Mouse (Mus musculus) spleen, postnatal 36 days (tissue): ENCODE measurements around the gene Elk3.
"Not testable (repeated sequence)": the region's sequence is repeated elsewhere in the genome, so short reads cannot be mapped to it uniquely, and the experiment has no call there.

Source experiments
- DNase-seq, 2 experiments: peaks; one replicate each; pipeline ENCODE4 v3.0.0; 2022; ENCODE audit warnings: low spot score in 2 of 2, mixed read lengths in 1 of 2

The Elk3 gene

GRCm38 (mm10) chr10:93310721-93311411 is at the start of gene Elk3:
TSS of gene Elk3 (minus strand) at chr10:93311135.
- DNase-seq: peak; percentile 80

- DNase-seq: peak; percentile 31 to 44
These were observed 49.7 kb upstream of the Elk3 start for GRCm38 (mm10) chr10:93360623-93361022.

- DNase-seq: not testable (repeated sequence)
These were observed 49.3 kb upstream of the Elk3 start for GRCm38 (mm10) chr10:93360190-93360589.

GRCm38 (mm10) chr10:93359339-93359863 is 48.5 kb upstream of the Elk3 start:
- peak; percentile 33 to 54 for DNase-seq

- DNase-seq: no peak
These were observed 47.9 kb upstream of the Elk3 start for GRCm38 (mm10) chr10:93358878-93359277.

- DNase-seq: no peak
These were observed 46.2 kb upstream of the Elk3 start for GRCm38 (mm10) chr10:93357162-93357561.

GRCm38 (mm10) chr10:93356122-93356521 is 45.2 kb upstream of the Elk3 start:
- peak; percentile 65 to 66 for DNase-seq

- peak in 1 of 2 experiments; percentile 41 for DNase-seq
These were observed 44.5 kb upstream of the Elk3 start for GRCm38 (mm10) chr10:93355276-93355927.

GRCm38 (mm10) chr10:93353545-93354326 is 42.8 kb upstream of the Elk3 start:
- DNase-seq: peak; percentile 68 to 74

GRCm38 (mm10) chr10:93347918-93348505 is 37.1 kb upstream of the Elk3 start:
- no peak for DNase-seq

- peak in 1 of 2 experiments; percentile 26 for DNase-seq
These were observed 36.5 kb upstream of the Elk3 start for GRCm38 (mm10) chr10:93347387-93347786.

GRCm38 (mm10) chr10:93346208-93346936 is 35.4 kb upstream of the Elk3 start:
- no peak for DNase-seq

- peak in 1 of 2 experiments; percentile 40 for DNase-seq
These were observed 34.6 kb upstream of the Elk3 start for GRCm38 (mm10) chr10:93345497-93345896.

GRCm38 (mm10) chr10:93343469-93343868 is 32.5 kb upstream of the Elk3 start:
- DNase-seq: no peak

- no peak for DNase-seq
These were observed 32.1 kb upstream of the Elk3 start for GRCm38 (mm10) chr10:93342986-93343385.

- DNase-seq: no peak
These were observed 27.6 kb upstream of the Elk3 start for GRCm38 (mm10) chr10:93338526-93338925.

- peak; percentile 45 to 59 for DNase-seq
These were observed 25.6 kb upstream of the Elk3 start for GRCm38 (mm10) chr10:93336462-93336931.

GRCm38 (mm10) chr10:93335828-93336461 is 25.0 kb upstream of the Elk3 start:
- peak; percentile 41 to 52 for DNase-seq

- no peak for DNase-seq
These were observed 24.1 kb upstream of the Elk3 start for GRCm38 (mm10) chr10:93335001-93335400.

GRCm38 (mm10) chr10:93333239-93333638 is 22.3 kb upstream of the Elk3 start:
- DNase-seq: no peak
